Mouse (Mus musculus) thymus, postnatal 10 days (tissue): ENCODE results near the gene Vwce.
A peak's percentile ranks its signal among the peaks of the same experiment; 100 is the strongest.

Source experiments
- DNase-seq, 2 experiments: peaks; one replicate each; pipeline ENCODE4 v3.0.0; 2021; ENCODE audit warnings: low spot score in 2 of 2

Gene Vwce

DNA sequence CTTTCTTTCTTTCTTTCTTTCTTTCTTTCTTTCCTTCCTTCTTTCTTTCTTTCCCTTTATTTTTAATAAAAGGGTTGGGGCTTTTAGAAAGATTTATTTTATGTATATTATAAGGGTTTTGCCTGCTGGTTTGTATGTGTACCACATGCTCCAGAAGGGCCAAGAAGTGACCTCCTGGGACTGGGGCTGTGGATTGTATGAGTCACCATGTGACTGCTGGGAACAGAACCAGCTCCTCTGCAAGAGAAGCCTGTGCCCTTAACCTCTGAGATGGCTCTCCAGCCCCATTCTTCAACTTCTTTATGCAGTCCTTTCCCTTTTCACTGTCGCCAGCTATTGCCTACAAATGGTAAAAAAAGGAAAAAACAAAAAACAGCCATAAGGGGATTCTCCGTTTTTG is 11.6 kb downstream of the Vwce start:
- no peak for DNase-seq

DNA sequence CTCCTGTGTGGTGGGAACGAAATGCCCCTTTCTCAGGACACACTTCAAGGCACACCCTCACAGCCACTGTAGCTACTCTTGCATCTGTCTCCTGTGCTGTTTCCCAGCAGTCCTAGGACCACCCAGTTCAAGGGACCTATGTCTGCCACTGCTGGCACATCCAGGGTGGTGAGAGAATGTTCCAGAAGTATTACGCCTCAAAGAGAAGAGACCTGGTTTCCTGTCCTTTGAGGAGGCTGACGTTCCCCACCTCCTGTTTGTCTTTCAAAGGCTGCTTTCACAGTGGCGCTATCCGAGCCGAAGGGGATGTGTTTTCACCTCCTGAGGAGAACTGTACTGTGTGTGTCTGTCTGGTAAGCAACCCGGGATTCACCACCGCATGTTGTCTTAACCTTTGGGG is 14.1 kb downstream of the Vwce start:
- DNase-seq = peak; percentile 26 to 37

DNA sequence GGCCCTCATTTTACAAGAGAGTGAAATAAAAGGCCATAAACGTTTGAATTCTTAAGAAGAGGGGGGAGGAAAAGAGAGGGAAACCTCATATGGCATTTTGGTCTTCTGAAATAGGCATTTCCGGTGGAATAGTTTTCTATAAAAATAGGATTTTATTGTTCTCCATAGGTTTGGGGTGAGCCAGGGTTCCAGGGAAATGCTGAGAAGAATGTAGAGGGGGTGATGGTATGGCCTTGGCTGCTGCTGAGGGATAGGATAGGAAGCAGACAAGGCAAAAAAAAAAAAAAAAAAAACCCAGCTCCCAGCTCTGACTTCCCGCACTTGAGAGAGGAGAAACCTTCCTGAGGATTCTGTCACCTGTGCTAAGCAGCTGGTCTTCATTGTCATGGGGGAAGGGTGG is 22.0 kb downstream of the Vwce start:
- no peak for DNase-seq

DNA sequence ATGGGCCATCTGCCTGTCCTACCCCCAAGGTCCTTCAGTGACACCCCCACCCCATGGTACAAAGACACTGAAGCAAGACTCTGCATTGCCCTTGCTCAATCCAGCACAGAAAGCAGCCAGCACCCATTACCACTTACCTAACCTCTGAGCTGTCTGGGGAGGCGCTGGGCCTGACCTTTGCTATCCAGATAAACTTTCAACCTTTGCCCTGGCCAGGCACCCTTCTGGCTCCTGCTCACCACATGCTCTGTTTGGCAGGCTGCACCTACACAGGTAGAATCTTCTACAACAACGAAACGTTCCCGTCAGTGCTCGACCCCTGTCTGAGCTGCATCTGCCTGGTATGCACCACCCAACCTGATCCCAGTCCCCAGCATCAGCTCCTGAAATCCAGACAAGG is 23.7 kb downstream of the Vwce start:
- no peak for DNase-seq

DNA sequence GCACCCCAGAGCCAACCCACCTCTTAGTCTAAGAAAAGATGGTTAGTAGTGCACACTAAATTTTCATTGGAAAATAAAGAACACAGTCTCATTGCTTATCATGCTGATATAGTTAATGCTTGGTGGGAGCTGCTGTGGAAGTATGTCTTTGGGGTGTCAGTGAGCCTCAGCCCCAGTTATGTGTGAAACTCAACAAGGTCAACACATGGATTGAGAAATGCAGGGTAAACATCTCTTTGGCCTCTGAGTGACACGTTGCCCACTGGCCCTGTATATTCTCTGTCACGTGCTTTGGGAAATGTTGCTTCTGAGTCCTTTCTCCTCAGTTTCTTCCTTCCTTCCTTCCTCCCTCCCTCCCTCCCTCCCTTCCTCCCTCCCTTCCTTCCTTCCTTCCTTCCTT is 24.4 kb downstream of the Vwce start:
- DNase-seq = no peak

DNA sequence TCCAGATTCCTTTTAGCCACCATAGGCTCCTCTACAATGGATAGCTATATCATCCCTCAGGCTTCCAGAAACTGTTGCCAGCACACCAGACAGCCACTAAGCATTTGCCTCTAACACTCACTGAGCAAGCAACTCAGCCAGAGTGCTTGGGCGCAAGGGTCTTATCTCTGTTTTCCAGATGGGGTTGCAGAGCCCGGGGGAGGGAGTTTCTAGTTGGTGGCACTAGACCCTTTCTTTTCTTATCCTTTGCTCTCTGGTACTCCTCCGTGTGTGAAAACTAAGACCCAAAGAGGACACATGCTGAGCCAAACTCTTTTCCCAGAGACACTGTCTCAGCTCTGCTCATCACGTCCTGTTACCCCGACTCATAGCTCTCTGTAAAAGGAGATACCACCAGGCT is 27.4 kb downstream of the Vwce start:
- no peak for DNase-seq

DNA sequence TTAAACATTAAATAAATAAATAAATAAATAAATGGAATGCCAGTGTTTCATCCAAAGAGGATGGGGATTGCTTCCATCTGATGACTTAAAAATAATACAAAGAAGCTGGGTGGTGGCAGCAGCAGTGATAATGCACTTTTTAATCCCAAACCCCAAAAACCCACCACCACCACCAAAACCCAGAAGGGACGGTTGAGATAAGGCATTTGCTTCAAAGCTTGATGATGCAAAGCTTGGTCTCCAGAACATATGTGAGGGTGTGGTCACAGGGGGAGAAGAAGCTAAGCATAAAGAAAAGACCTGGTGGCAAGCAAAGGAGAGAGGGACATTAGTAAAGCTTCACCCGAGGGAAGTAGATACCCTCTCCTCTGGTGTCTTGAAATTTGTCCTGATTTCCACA is 27.9 kb downstream of the Vwce start:
- no peak for DNase-seq

DNA sequence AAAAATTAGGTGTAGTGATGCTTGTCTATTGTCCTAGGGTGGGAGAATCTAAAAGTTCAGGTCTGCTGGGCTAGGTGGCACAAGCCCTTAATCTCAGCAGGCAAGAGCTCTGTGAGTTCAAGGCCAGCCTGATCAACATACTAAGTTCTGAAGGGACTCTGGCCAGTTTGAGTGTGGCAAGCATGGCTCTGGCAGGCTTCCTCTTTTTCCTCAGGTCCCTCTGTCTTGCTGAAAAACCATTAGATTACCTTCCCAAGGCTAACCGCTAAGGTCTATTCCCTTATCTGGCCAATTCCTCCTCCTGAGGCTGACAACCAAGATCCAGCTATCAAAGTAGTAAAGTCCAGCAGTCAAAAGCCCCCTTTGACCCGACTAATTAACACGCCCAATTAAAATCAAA is 28.7 kb downstream of the Vwce start:
- DNase-seq = no peak

DNA sequence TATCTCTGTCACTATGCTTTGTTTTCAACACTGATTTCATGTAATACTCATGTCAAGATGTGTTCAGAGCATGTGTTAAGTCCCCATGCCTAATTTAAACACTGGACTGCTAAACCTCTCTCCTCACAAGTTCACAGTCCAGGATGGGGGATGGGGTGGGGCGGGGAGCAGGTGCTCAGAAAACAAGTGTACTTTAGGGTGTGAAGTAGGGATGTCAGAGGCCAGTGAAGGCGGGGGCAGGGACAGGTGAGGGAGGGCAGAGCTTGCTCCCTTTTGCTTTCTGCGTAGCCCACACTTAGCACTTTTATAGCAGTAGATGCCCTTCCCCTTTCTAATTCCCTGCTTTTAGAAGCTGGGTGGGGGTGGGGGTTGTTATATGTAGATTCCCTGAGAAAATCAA is 31.1 kb downstream of the Vwce start:
- DNase-seq = no peak

DNA sequence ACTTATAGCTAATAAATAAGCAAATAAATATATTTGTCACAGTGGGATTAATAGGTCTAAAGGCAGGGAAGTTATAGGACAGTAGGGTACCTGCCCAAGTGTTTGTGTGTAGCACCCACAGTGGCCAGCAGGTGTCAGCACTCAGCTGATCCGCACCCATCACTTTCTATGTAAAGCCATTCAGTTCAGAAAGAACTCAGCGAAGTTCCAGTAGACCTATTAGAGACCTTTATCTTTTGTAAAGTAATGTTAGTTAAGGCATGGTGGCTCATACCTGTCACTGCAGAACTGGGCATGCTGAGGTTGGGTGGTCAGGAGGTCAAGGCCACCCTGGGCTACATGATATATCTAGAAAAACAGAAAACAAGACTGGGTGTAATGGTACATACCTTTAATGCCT is 31.5 kb downstream of the Vwce start:
- peak in 1 of 2 experiments; percentile 69 for DNase-seq

DNA sequence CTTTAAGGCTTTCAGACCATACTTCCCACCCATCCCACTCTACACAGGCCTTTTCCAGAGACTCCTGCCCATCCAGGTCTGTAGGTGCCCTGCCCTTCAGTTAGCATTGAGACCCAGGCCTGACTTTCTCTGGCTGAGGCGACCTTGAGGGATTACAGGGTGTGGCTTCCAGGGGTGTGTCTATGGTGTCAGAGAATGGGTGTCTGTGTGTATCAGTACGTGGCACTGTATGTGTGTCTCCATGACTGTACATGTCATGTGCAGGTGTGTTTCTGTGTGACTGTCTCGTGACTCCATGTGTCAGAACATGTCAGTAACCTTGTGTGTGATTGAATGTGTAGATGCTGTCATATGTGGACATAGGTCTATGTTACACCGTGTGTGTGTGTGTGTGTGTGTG is 37.3 kb downstream of the Vwce start:
- no peak for DNase-seq

DNA sequence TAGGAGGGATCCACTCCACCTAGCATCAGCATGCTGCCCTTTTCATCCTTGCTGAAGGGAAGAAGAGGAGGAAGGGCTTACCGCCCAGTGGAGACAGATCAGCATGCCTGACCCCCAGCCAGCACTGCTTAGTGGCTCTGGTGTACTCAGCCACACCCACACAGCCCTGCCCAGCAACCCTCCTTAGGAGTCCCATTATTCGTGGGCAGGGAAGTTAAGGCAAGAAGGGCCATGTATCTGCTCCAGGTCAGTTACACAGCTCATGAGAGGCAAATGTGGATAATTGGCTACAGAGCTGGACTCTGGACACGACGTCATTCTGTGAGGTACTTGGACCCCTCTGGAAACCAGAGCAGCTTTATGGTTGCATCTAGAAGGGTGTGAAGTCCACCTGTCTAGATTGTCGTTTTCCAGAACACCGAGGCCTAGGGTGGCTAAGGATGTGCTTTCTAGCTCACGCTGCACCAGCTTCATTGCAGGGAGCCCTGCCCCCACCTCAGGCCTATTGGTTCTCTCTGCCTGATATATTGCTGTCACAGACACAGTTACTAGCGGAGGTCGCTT is 37.9 kb downstream of the Vwce start:
- DNase-seq = no peak

DNA sequence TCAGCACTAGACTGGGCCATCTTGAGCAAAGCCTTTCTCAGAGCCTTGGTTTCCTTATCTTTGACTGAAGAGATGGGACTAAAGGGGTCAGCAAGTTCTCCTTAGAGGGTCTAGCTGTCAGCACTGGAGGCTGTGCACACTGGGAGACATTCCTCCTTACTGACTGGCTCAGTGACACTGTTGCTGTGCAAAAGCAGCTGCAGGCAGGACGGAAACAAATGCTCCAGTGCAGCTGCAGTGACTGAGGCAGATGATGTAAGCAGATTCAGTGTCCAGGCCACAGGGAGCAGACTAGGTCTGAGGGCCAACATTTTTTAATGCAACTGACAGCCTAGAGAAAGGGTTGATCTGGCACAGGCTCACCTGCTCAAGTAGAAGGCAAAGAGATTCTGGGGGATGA is 39.3 kb downstream of the Vwce start:
- DNase-seq = no peak

DNA sequence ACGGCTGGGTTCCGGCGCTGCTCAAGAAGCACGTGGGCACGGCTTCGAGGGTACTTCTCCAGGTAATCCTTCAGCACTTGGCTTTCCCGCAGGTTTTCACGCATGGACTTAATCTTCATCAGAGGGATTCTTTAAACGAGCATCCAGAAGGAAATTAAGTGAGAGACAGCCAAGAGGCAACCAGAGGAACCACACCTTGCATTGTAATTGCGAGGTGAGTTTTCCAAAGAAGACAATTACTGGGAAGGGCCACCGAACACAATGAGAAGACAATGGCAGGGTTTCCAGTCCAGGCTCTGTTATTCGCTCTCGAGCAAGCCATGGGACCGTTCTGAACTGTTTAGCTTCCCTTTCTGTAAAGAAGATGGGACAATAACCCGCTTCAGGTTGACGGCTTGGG is 42.6 kb downstream of the Vwce start:
- DNase-seq = no peak

DNA sequence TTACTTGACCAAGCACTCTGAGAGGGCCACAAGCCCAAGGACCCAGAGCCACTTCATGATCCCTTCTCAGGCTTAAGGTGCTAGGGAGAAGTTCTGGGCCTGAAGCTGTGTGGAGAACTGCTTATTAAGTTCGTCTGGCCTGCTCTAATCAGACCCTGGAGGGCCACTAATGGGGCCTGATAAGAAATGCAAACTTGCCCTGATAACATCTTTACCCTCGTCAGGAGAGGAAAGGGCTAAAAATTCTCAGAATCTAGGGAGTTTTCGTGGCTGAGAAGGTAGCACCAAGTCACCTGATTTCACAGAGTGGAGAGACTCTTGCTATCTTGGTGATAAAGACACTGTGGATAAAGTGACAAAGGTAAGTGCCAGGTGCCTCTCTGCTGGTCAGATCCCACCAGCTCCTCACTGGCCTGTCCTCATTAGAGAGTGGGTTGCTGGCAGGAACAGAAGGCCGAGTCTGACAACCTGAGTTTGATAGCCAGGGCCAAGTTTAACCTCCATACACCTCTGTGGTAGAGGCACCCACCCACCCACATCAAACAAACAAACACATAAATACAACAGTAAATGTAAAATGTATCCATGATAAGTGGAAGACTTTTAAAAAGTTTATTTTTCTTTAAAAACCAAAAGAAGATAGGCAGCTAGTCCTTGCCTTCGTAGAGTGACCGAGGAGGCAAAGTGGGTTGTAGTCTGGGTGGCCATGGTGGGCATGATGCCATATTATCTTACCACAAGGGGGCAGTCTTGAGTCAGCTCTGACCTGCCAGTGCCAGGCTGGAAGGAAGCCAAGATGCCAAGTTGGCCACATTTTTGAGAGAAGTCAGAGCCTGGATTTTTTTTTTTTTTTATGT is 44.1 kb downstream of the Vwce start, which contains the start of gene Pga5:
Gene Pga5, minus strand, starts transcription at position 157 of the 857 bp plus-strand sequence.
- DNase-seq = peak; percentile 35 to 86

DNA sequence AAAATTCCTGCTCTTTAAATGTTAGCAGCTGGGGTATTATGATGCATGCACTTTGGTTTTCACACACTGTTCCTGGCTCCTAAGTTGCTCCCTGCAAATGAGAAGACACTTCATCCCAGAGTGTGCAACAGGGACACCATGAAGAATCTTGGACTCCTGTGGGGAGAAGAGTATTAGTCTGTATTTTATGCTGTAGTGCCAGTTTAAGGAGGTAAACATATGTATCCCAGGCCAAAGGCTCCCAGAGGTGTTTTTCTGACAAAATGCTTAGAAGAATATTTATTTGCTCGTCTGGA is 44.7 kb downstream of the Vwce start:
- DNase-seq = no peak

DNA sequence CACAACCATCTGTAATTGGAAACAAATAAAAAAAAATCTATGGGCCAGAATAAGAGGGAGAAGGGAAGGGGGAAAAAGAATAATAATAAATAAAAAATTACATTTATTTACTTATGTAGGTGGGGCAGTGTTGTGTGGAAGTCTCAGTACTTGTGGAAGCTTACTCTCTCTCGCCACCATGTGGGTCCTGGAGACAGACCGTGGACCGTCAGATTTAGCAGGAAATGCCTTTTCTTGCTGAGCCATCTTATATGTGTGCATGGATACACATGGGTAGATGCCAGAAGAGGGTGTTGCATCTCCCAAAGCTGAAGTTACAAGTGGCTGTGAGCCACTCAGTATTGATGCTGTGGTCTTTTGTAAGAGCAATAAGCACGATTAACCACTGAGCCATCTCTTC is 47.6 kb downstream of the Vwce start:
- DNase-seq = no peak

DNA sequence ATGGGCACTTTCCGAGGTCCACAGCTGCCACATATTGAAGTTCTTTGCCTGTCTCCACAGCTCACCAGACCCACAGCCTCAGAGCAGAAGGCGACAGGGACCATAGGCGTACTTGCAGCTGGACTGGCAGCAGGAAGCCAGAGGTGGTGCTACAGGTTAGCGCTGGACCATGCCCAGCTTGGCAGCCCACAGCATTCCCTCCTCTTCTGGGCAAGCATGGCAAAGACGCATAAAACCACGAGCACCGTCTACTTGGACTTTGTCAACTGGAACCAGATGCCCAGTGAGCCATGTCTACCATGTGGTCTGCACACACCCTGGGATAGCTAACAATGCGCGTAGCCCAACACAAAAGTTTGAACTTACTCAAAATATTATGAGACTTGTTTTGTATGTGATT is 51.1 kb downstream of the Vwce start:
- DNase-seq = no peak

DNA sequence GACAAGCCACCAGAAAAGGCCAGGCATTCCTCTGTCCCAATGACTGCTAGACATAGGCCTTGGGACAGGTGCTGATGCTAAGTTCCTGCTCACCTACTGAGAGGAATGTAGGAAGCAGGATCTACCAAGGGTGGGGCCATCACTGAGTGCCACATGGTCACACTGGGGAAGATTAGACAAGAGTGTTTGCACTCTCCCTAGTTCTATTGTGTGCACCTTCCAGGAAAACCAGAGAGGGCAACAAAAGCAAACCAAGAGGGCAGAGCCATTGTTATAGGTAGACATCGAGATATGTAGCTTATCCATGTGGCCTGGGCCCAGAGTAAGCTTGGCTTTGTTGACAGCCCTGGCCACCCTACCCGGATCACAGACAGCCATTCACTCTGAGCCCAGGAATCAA is 51.7 kb downstream of the Vwce start:
- DNase-seq = no peak

DNA sequence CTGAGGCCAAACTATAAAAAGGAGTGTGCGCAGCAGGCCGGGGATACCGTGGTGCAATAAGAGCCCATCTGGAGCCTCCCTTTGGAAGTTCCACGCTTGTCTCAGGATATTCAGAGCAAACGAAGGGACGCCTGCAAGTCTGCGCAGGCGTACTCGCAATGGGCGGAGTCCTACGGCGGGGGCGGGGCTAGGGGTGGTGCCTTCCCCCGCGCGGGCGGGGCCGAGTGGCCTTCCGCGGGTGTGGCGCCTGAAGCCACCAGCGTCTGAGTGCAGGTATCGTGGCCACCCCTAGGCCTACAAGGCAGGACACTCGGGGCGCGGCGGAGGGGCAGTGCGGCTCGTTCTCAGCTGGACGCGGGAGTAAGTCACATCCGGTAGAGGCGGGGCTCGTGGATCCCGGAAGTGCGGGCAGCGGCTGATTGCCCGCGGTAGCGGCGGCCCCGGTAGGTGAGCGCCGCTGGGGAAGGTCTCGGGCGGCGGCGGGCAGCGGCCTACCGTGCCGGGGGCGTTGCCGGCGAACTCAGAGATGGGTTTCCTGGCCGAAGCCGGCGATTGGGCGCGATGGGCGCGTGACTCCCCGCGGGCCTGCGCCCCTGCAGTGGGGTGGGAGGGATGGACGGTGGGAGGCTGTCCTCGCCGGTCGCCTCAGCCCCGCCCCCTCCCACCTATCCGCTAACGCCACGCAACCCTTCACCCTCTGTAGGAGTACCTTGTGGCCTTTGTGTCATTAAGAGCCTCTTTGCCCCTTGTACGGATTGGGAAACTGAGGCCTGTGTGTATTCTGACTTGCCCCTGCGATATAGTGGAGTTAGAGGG is 54.7 kb downstream of the Vwce start, which contains the start of gene Vps37c:
Gene Vps37c, plus strand, starts transcription at position 199 of the 816 bp plus-strand sequence.
- peak; percentile 84 to 94 for DNase-seq

DNA sequence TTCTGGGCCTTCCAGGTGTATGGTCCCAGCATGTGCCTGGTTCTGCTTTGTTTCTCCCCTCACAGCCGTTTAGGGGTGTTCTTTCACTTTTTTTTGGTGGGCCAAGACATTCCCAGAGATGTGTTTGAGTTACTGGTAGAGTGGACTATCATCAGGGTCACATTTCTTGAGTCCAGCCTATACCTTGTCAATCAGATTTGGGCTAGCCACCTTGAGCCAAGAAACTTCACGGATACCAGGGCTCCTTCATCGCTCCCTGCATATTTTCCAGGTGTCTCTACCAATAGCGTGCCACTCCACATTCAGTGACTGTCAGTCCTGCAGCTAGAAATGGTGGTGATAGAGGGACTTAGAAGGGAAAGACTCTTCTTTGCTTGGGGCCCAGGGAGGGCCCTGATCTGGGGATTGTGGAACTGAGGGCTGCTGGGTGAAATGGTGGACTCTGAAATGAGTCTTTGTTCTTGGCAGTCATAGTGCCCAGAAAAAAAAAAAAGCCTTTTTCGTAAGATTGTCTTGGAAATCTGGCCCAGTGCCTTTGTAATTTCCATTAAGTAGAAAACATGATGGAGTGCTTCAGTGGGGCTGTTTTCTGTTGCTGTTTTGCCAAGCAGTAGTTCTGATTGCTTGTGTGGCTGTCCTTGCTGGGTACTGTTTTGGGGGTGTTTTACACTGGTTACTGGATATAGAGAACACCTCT is 55.6 kb downstream of the Vwce start:
- DNase-seq = no peak

DNA sequence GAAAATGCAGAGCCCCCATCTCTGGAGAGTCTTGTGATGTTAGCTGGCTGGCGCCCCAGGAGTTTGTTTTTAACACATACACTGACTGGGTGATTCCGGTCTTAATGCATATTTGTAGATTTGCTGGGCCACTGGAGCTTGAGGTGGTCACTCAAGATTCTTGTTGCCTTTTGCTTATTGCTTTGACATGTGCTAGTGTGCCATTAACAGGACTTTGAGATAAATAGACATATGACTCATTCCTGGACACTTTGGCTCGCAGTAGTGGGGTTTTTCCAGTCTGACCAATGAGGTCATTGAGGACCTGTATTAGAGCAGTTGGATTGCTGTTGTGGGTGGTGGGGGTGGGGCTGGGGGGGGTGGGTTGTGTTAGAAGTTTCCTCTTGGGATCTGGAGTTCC is 56.3 kb downstream of the Vwce start:
- DNase-seq = no peak
